Mouse (Mus musculus): ENCODE data around the gene Fam3c.

DNA sequence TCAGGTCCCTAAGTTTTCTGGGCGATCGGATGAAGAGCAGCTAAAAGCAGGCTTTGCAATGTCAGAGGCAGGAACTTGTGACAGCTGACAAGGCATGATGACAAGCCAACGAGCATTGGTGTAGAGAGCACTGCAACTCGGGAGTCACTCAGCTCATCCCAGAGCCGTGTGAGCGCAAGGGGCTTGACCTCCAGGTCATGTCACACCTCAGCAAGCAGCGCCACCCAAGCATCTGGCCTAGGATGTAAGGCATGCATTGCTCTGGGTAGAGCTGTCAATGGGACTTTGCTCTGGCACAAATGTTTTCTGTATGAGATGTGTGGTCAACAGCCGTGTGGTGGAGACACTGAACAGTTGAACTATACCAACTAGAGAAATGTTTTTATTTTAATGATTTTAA is 28.1 kb downstream of the Fam3c start:
- TF ChIP-seq ZMIZ1 (IDR thresholded peaks at IDR 0.05; ENCODE audit: low read depth, low read length) (no peak), NELFE (IDR thresholded peaks at IDR 0.05; ENCODE audit: low read depth, low read length) (no peak), JUND (IDR thresholded peaks at IDR 0.05; ENCODE audit: low read depth, low read length) (no peak), ZNF384 (IDR thresholded peaks at IDR 0.05; ENCODE audit: low read depth, low read length) (no peak), ZC3H11A (IDR thresholded peaks at IDR 0.05; ENCODE audit: low read depth, low read length) (no peak), MAZ (IDR thresholded peaks at IDR 0.05; ENCODE audit: low read depth, low read length) (no peak)

Data from MEL (cell line).